Comparison of ENCODE assay signal across 14 mouse cellular contexts in the genomic region with DNA sequence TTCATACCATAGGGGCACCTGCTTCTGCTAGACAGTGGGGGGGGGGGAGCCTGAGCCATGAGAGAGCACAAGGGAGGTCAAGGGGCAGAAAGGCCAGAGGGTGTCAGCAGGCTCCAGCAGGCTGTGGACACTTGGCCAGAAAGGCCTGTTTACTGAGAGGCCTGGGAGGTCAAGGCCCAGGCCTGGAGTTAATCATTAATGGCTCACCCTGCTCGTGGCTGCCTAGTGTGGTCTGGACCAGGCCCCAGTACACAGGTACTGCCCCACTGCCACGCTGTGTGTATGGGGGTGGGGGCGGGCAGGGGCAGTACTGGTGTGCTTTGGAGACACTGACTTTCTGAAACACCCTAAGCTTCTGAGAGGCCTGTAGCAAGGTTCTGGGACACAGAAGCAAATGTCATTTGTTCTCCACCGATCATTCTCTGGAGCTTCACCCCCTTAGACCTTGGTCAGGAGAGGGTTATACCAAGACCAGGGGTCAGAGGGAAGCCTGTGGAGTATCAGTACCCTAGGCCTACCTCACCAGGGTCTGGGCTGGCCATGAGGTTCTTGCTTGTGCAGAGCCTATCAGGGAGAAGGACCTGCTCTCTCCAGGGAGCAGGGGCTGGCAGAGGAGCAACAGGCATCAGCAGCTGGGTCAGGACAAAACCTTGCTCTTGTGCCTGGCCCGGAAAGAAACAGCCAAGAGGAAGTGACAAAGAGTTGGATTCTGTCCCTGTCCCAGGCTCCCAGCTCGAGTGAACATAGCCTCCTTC. TPM values are rescaled to one million over a fixed set of nuclear protein-coding genes. Genes with fewer than 3 reads are reported as not detected.
DNase-seq lines count a peak whose midpoint lies in the region; ATAC-seq and TF ChIP-seq lines count a peak whose summit lies in the region.
"Had no signal": no experiment of that assay in that cellular context is flagged by ENCODE, and none has a peak within 500 bp of the region (broad histone marks: within the 10 kb centered on the region; RNA-seq: fewer than 3 reads in every experiment).

No protein-coding gene starts in this region.

- H3K4me1 ChIP-seq in forebrain, embryonic 10.5 days = peaks cover 15% of the 10 kb centered on the region
- H3K4me1 ChIP-seq in forebrain, embryonic 16.5 days (replicated peaks; ENCODE audit: control insufficient read depth, insufficient read depth, low read length) = 0 out of 2 replicates have a peak, but pooled peaks cover 3% of the 10 kb centered on the region
- peaks cover 67% of the 10 kb centered on the region for H3K4me1 ChIP-seq in liver, adult 2 months (ENCODE audit: control insufficient read depth, insufficient read depth, low read length)
- H3K4me1 ChIP-seq in stomach, embryonic 15.5 days = peaks cover 21% of the 10 kb centered on the region
- no peaks in the 10 kb centered on the region for H3K4me1 ChIP-seq in forebrain, embryonic 11.5 days (replicated peaks; ENCODE audit: control insufficient read depth, insufficient read depth, low read length)
- H3K4me1 ChIP-seq: hindbrain, embryonic 15.5 days had no signal

- H3K9ac ChIP-seq in forebrain, embryonic 16.5 days (replicated peaks; ENCODE audit: low read depth, low read length) = no peak overlapping the region
- H3K9ac ChIP-seq in liver, adult 2 months (ENCODE audit: low read depth, low read length) = peak overlapping the region; percentile 57
- no peak overlapping the region for H3K9ac ChIP-seq in stomach, embryonic 15.5 days
- no peak overlapping the region for H3K9ac ChIP-seq in forebrain, embryonic 11.5 days (ENCODE audit: low read length)
- H3K9ac ChIP-seq: forebrain, postnatal 0 days; heart, embryonic 13.5 days; hindbrain, embryonic 15.5 days; limb, embryonic 15.5 days had no signal

- no peaks in the 10 kb centered on the region for H3K79me2 ChIP-seq in liver, adult 2 months (ENCODE audit: control insufficient read depth, insufficient read depth, low read length)

- DNase-seq in forebrain, embryonic 10.5 days (ENCODE audit: extremely low spot score, low spot score) = no peak
- DNase-seq in kidney, adult 18-20 months = peak; percentile 84
- DNase-seq in liver, adult 2 months (ENCODE audit: extremely low read depth, low read depth, low spot score) = peak; percentile 98
- DNase-seq in cerebellum, postnatal 36 days = no peak
- no peak for DNase-seq in forebrain, embryonic 11.5 days (ENCODE audit: low spot score)
- DNase-seq: forebrain, postnatal 0 days; thymus, postnatal 4 days had no signal

- no peak overlapping the region for H3K4me3 ChIP-seq in forebrain, embryonic 10.5 days
- no peak overlapping the region for H3K4me3 ChIP-seq in forebrain, embryonic 16.5 days (replicated peaks; ENCODE audit: low read length)
- H3K4me3 ChIP-seq in liver, adult 2 months (ENCODE audit: insufficient read depth, low read depth, low read length) = no peak overlapping the region
- no peak overlapping the region for H3K4me3 ChIP-seq in stomach, embryonic 15.5 days (replicated peaks)
- H3K4me3 ChIP-seq in forebrain, embryonic 11.5 days (ENCODE audit: low read depth, low read length) = no peak overlapping the region
- H3K4me3 ChIP-seq: heart, embryonic 13.5 days; hindbrain, embryonic 15.5 days; limb, embryonic 15.5 days had no signal

- 0 out of 2 replicates have a peak overlapping the region, but pooled peaks have one; percentile 11 for H3K27ac ChIP-seq in forebrain, embryonic 10.5 days
- H3K27ac ChIP-seq in forebrain, embryonic 16.5 days (ENCODE audit: low read length) = no peak overlapping the region
- peak overlapping the region; percentile 96 for H3K27ac ChIP-seq in liver, adult 2 months (replicated peaks; ENCODE audit: insufficient read depth, low read depth, low read length)
- no peak overlapping the region for H3K27ac ChIP-seq in stomach, embryonic 15.5 days
- H3K27ac ChIP-seq in forebrain, embryonic 11.5 days (ENCODE audit: low read depth, low read length) = no peak overlapping the region
- H3K27ac ChIP-seq: heart, embryonic 13.5 days; hindbrain, embryonic 15.5 days; limb, embryonic 15.5 days had no signal

- no peaks in the 10 kb centered on the region for H3K9me3 ChIP-seq in forebrain, embryonic 10.5 days
- H3K9me3 ChIP-seq in forebrain, embryonic 16.5 days (ENCODE audit: control insufficient read depth, low read length) = no peaks in the 10 kb centered on the region
- H3K9me3 ChIP-seq in stomach, embryonic 15.5 days = no peaks in the 10 kb centered on the region
- H3K9me3 ChIP-seq in forebrain, embryonic 11.5 days (ENCODE audit: control insufficient read depth, low read length) = no peaks in the 10 kb centered on the region
- H3K9me3 ChIP-seq: heart, embryonic 13.5 days; hindbrain, embryonic 15.5 days; limb, embryonic 15.5 days had no signal

- 67% methylated on average over 6 of the region's 6 CpGs for WGBS in forebrain, embryonic 10.5 days
- WGBS in forebrain, embryonic 16.5 days = 74% methylated on average over 6 of the region's 6 CpGs
- 8% methylated on average over 6 of the region's 6 CpGs for WGBS in liver, adult 2 months
- 55% methylated on average over 6 of the region's 6 CpGs for WGBS in stomach, embryonic 15.5 days
- 69% methylated on average over 6 of the region's 6 CpGs for WGBS in forebrain, embryonic 11.5 days

- no peak for TF ChIP-seq POLR2A in liver, adult 2 months (IDR thresholded peaks at IDR 0.05; ENCODE audit: extremely low read depth, insufficient read depth, low read length)

- no peak overlapping the region for H3K4me2 ChIP-seq in forebrain, embryonic 16.5 days (ENCODE audit: low read length)
- H3K4me2 ChIP-seq in stomach, embryonic 15.5 days = no peak overlapping the region
- no peak overlapping the region for H3K4me2 ChIP-seq in forebrain, embryonic 11.5 days (ENCODE audit: low read depth, low read length, severe bottlenecking)
- H3K4me2 ChIP-seq: heart, embryonic 13.5 days; hindbrain, embryonic 15.5 days; limb, embryonic 15.5 days had no signal

- TF ChIP-seq CTCF in liver, adult 2 months (IDR thresholded peaks at IDR 0.05; ENCODE audit: low read depth, low read length) = 0 out of 2 replicates have a peak, but pooled peaks have one; percentile 4

- H3K27me3 ChIP-seq in forebrain, embryonic 10.5 days (ENCODE audit: poor library complexity, severe bottlenecking) = no peaks in the 10 kb centered on the region
- H3K27me3 ChIP-seq in forebrain, embryonic 16.5 days (replicated peaks; ENCODE audit: control insufficient read depth, insufficient read depth, low read length) = no peaks in the 10 kb centered on the region
- H3K27me3 ChIP-seq in liver, adult 2 months (ENCODE audit: control insufficient read depth, insufficient read depth, low read length) = no peaks in the 10 kb centered on the region
- H3K27me3 ChIP-seq in stomach, embryonic 15.5 days (replicated peaks) = no peaks in the 10 kb centered on the region
- H3K27me3 ChIP-seq in forebrain, embryonic 11.5 days (ENCODE audit: control insufficient read depth, insufficient read depth, low read length) = no peaks in the 10 kb centered on the region
- H3K27me3 ChIP-seq: hindbrain, embryonic 15.5 days; limb, embryonic 15.5 days had no signal

- no peaks in the 10 kb centered on the region for H3K36me3 ChIP-seq in forebrain, embryonic 10.5 days (replicated peaks)
- H3K36me3 ChIP-seq in forebrain, embryonic 16.5 days (ENCODE audit: control insufficient read depth, insufficient read depth) = no peaks in the 10 kb centered on the region
- H3K36me3 ChIP-seq in liver, adult 2 months (ENCODE audit: control insufficient read depth, insufficient read depth, low read length) = no peaks in the 10 kb centered on the region
- no peaks in the 10 kb centered on the region for H3K36me3 ChIP-seq in stomach, embryonic 15.5 days
- no peaks in the 10 kb centered on the region for H3K36me3 ChIP-seq in forebrain, embryonic 11.5 days (ENCODE audit: control insufficient read depth, insufficient read depth, low read length)
- H3K36me3 ChIP-seq: heart, embryonic 13.5 days; hindbrain, embryonic 15.5 days; limb, embryonic 15.5 days had no signal

- ATAC-seq in forebrain, embryonic 16.5 days = no peak
- ATAC-seq in stomach, embryonic 15.5 days (ENCODE audit: insufficient read depth, low FRiP score, low read depth) = peak; percentile 57
- ATAC-seq in erythroid progenitor cell, adult 5-6 weeks (replicated peaks; ENCODE audit: low FRiP score, poor library complexity, severe bottlenecking) = no peak
- no peak for ATAC-seq in forebrain, embryonic 11.5 days (replicated peaks; ENCODE audit: low FRiP score)
- ATAC-seq: forebrain, postnatal 0 days; midbrain, embryonic 16.5 days had no signal

RNA-seq across cellular contexts. Expression of a gene that starts 24.9 kb away (rescaled TPM):
- polyA plus RNA-seq in forebrain, embryonic 10.5 days (2016; fragmentation: Nextera tagmentation; extraction: Ambion mirVana) = 0.23 and 0.40 TPM in 2 replicates
- 0.32 and 0.40 TPM in 2 replicates for polyA plus RNA-seq in forebrain, embryonic 16.5 days (2015; fragmentation: Nextera tagmentation; extraction: Ambion mirVana)
- 177 and 199 TPM in 2 replicates for total RNA-seq in liver, adult 2 months (2014; rRNA removed)
- polyA plus RNA-seq in liver, adult 2 months (2012; rRNA removed) = 349 and 390 TPM in 2 replicates
- polyA plus RNA-seq in stomach, embryonic 15.5 days (2015; fragmentation: Nextera tagmentation; extraction: Ambion mirVana) = 6.6 and 7.0 TPM in 2 replicates
- 8.3 and 9.6 TPM in 2 replicates for total RNA-seq in erythroid progenitor cell, adult 5-6 weeks (2015; ENCODE audit: low replicate concordance)
- 0.30 and 1.3 TPM in 2 replicates for total RNA-seq in erythroid progenitor cell, adult 5-6 weeks (2017; ENCODE audit: low replicate concordance)
- polyA plus RNA-seq in forebrain, embryonic 11.5 days (2014; fragmentation: Nextera tagmentation; extraction: Ambion mirVana) = 0.63 and 0.73 TPM in 2 replicates

RNA-seq across cellular contexts. Expression of a gene that starts 42.1 kb away (rescaled TPM):
- 0.64 and 0.79 TPM in 2 replicates for polyA plus RNA-seq in forebrain, embryonic 10.5 days (2016; fragmentation: Nextera tagmentation; extraction: Ambion mirVana)
- polyA plus RNA-seq in forebrain, embryonic 16.5 days (2015; fragmentation: Nextera tagmentation; extraction: Ambion mirVana) = 6.3 and 7.3 TPM in 2 replicates
- 0.07 and 0.09 TPM in 2 replicates for total RNA-seq in liver, adult 2 months (2014; rRNA removed)
- polyA plus RNA-seq in liver, adult 2 months (2012; rRNA removed) = not detected in 2 replicates
- polyA plus RNA-seq in stomach, embryonic 15.5 days (2015; fragmentation: Nextera tagmentation; extraction: Ambion mirVana) = 2.4 and 3.3 TPM in 2 replicates
- not detected in 2 replicates for total RNA-seq in erythroid progenitor cell, adult 5-6 weeks (2015; ENCODE audit: low replicate concordance)
- total RNA-seq in erythroid progenitor cell, adult 5-6 weeks (2017; ENCODE audit: low replicate concordance) = not detected in 2 replicates
- polyA plus RNA-seq in forebrain, embryonic 11.5 days (2014; fragmentation: Nextera tagmentation; extraction: Ambion mirVana) = 0.67 and 1.0 TPM in 2 replicates

Comparison
In these comparisons a context has a peak if more than half of its experiments do, and no peak if none do; other contexts are left out.
1. H3K27ac ChIP-seq: peak in forebrain, embryonic 10.5 days (single experiment) and liver, adult 2 months (single experiment); none in forebrain, embryonic 16.5 days (single experiment), stomach, embryonic 15.5 days (single experiment) and forebrain, embryonic 11.5 days (single experiment).
2. DNase-seq: peak in kidney, adult 18-20 months (single experiment) and liver, adult 2 months (single experiment); none in forebrain, embryonic 10.5 days (single experiment), cerebellum, postnatal 36 days (0 of 2) and forebrain, embryonic 11.5 days (single experiment).
3. RNA of a gene that starts 24.9 kb away (polyA plus RNA-seq): 349 to 390 TPM in liver, adult 2 months; 6.6 to 7.0 TPM in stomach, embryonic 15.5 days, 0.63 to 0.73 TPM in forebrain, embryonic 11.5 days, 0.23 to 0.40 TPM in forebrain, embryonic 10.5 days and 0.32 to 0.40 TPM in forebrain, embryonic 16.5 days; every median in the first group is over 10 times any median in the second.